Mouse (Mus musculus): ENCODE data around the gene Nrtn. TPM values are rescaled to one million over a fixed set of nuclear protein-coding genes. Genes with fewer than 3 reads are reported as not detected.
A peak's percentile ranks its signal among the peaks of the same experiment; 100 is the strongest.

Gene Nrtn
- total RNA-seq, 2 experiments from 2014 or later, result 25.1 to 32.1 TPM

- peak in 1 of 2 experiments; percentile 4 for DNase-seq
These were observed 33.7 kb downstream of the Nrtn start for GRCm38 (mm10) chr17:56723419-56724161.

GRCm38 (mm10) chr17:56722441-56722840 lies 34.9 kb downstream of the Nrtn start:
- DNase-seq, result no peak

GRCm38 (mm10) chr17:56717363-56718058 lies 39.8 kb downstream of the Nrtn start, which contains the start of the genes Ndufa11 and Vmac:
Gene Ndufa11 (plus strand): TSS chr17:56717767.
Gene Vmac (minus strand): TSS chr17:56718022.
- peak; percentile 94 to 97 for DNase-seq

- DNase-seq, result peak; percentile 98
These were observed 40.5 kb downstream of the Nrtn start for GRCm38 (mm10) chr17:56716655-56717362.

- no peak for DNase-seq
These were observed 41.2 kb downstream of the Nrtn start for GRCm38 (mm10) chr17:56715914-56716654.

- DNase-seq, result no peak
These were observed 42.0 kb downstream of the Nrtn start for GRCm38 (mm10) chr17:56715360-56715759.

- DNase-seq, result no peak
These were observed 47.6 kb downstream of the Nrtn start for GRCm38 (mm10) chr17:56709708-56710107.

- no peak for DNase-seq
These were observed 48.6 kb downstream of the Nrtn start for GRCm38 (mm10) chr17:56708692-56709091.

GRCm38 (mm10) chr17:56706515-56706914 lies 50.8 kb downstream of the Nrtn start:
- no peak for DNase-seq

- peak in 1 of 2 experiments; percentile 37 for DNase-seq
These were observed 54.3 kb downstream of the Nrtn start for GRCm38 (mm10) chr17:56703038-56703437.

Other genes starting within 250 kb of the Nrtn start
- gene Znrf4, start 245.1 kb downstream of the Nrtn start, total RNA-seq (2021), result not detected
- gene Gm20219, start 203.1 kb downstream of the Nrtn start, total RNA-seq (2021), result under 1 TPM; 0.20 to 0.23 TPM
- gene Safb2, start 172.9 kb downstream of the Nrtn start, total RNA-seq (2021), result 10 to 100 TPM; 36.0 to 41.9 TPM
- 10 to 100 TPM; 59.6 to 68.5 TPM for gene Safb, start 172.7 kb downstream of the Nrtn start, total RNA-seq (2021)
- 100 to 1,000 TPM; 341 TPM for gene 2410015M20Rik, start 147.8 kb downstream of the Nrtn start, total RNA-seq (2021)
- gene Rpl36, start 144.1 kb downstream of the Nrtn start, total RNA-seq (2021), result 100 to 1,000 TPM; 760 to 782 TPM
- gene Lonp1, start 130.6 kb downstream of the Nrtn start, total RNA-seq (2021), result 100 to 1,000 TPM; 125 to 130 TPM
- gene Catsperd, start 129.4 kb downstream of the Nrtn start, total RNA-seq (2021), result under 1 TPM in 1 of 2 experiments, not detected in 1; 0.10 TPM
- 10 to 100 TPM; 33.8 to 35.7 TPM for gene Ranbp3, start 84.2 kb downstream of the Nrtn start, total RNA-seq (2021)
- gene Ndufa11, start 39.8 kb downstream of the Nrtn start, total RNA-seq (2021), result 100 to 1,000 TPM; 844 to 954 TPM
- gene Vmac, start 39.5 kb downstream of the Nrtn start, total RNA-seq (2021), result 1 to 10 TPM; 3.3 to 4.5 TPM
- 10 to 100 TPM; 15.3 to 16.1 TPM for gene Dus3l, start 7.2 kb upstream of the Nrtn start, total RNA-seq (2021)
- under 1 TPM in 1 of 2 experiments, not detected in 1; 0.32 TPM for gene Prr22, start 12.7 kb upstream of the Nrtn start, total RNA-seq (2021)
- gene Rfx2, start 73.5 kb upstream of the Nrtn start, total RNA-seq (2021), result 1 to 10 TPM; 2.5 to 3.1 TPM
- not detected for gene Acsbg2, start 116.9 kb upstream of the Nrtn start, total RNA-seq (2021)
- gene 1700061G19Rik, start 117.9 kb upstream of the Nrtn start, total RNA-seq (2021), result not detected
- gene Mllt1, start 177.9 kb upstream of the Nrtn start, total RNA-seq (2021), result 10 to 100 TPM; 24.3 to 25.9 TPM
- gene Acer1, start 224.6 kb upstream of the Nrtn start, total RNA-seq (2021), result not detected
- 10 to 100 TPM; 80.9 to 83.1 TPM for gene Clpp, start 232.8 kb upstream of the Nrtn start, total RNA-seq (2021)
- 10 to 100 TPM; 72.4 to 78.0 TPM for gene Alkbh7, start 239.8 kb upstream of the Nrtn start, total RNA-seq (2021)
- gene Pspn, start 242.5 kb upstream of the Nrtn start, total RNA-seq (2021), result not detected

Measured in heart, adult 18-20 months (tissue).